Mouse (Mus musculus): ENCODE measurements around the gene Tmem87a. TPM values are rescaled to one million over a fixed set of nuclear protein-coding genes. Genes with fewer than 3 reads are reported as not detected.

The Tmem87a gene
- polyA plus RNA-seq (2015; fragmentation: Nextera tagmentation; extraction: Ambion mirVana) = 10.8 and 12.2 TPM in 2 replicates

DNA sequence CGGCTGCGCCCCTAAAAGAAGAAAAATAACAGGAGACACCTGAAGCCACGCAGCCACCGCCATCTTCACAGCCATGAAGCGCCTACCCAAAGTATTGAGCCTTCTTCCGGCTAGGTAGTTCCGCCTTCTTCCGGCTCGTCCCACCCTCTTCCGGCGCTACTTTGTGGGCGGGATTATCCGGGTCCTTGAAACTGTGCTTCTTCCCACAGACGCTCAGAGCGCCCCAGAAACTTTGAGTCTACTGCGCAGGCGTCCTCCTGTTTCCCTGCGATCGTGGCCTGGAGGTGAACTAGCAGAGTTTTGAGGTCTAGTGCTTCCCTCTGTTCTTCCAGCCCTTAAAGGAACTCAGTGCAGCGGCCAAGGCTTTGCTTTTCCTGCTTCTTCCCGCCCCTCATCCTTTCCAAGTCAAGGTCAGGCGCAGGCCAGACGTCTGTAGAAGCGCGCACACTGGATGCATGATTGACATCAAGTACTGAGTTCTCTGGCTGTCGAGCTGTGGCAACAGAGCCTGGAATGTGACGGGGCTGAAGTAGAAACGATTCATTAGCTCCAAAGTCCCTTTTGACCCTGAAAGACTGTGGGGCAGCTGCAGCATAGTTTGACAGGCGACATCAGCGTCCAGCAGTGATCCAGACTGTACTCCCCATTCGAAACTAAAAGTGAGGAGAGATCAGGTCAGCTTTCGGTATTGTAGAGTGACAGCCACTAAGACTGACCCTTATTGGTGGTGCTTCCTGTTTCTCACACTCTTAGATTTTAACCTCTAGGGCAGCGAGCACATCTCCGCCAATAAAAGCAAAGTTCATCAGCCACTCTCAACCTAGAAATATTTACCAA lies at the start of gene Tmem87a:
TSS of gene Tmem87a (minus strand) at position 128 of the 837 bp plus-strand sequence.
- H3K36me3 ChIP-seq = no peaks in the 10 kb centered on the region
- peaks cover 10% of the 10 kb centered on the region; the same call in 1 of the 2 replicates for H3K4me1 ChIP-seq
- peak within 1 kb of the TSS; percentile 90 for H3K4me3 ChIP-seq (replicated peaks)
- ATAC-seq (ENCODE audit: insufficient number of reproducible peaks, low FRiP score, low TSS enrichment, low read depth) = peak; percentile 99
- peak within 1 kb of the TSS; percentile 97 for H3K27ac ChIP-seq (replicated peaks)
- H3K4me2 ChIP-seq (replicated peaks) = peak within 1 kb of the TSS; percentile 72
- 1% methylated on average over 34 of the region's 34 CpGs for WGBS
- no peaks in the 10 kb centered on the region for H3K27me3 ChIP-seq
- peak within 1 kb of the TSS; percentile 69 for H3K9ac ChIP-seq
- H3K9me3 ChIP-seq (replicated peaks) = no peaks in the 10 kb centered on the region

DNA sequence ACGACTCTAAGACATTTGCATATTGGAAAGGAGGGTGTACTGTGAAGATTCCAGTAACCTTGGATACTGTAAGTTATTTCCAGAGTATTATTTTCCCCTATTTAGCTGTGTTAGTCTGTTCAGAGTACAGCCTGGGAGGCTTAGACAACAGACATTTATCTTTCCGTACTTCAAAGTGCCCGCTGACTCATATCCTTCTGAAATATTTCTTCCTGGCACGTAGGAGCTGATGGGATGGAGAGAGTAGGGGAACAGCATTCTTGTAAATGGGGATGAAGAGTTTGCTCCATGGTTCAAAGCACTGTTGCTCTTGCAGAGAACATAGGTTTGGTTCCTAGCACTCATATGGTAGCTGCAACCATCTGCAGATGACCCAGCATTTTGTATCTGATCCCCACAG lies 48.7 kb upstream of the Tmem87a start:
- ATAC-seq (ENCODE audit: insufficient number of reproducible peaks, low FRiP score, low TSS enrichment, low read depth) = no peak
- Histone ChIP-seq H3K4me1 (no peaks in the 10 kb centered on the region), H3K4me3 (replicated peaks) (no peak overlapping the region), H3K9ac (no peak overlapping the region), H3K27ac (replicated peaks) (no peak overlapping the region), H3K36me3 (no peaks in the 10 kb centered on the region), H3K9me3 (replicated peaks) (no peaks in the 10 kb centered on the region), H3K4me2 (replicated peaks) (no peak overlapping the region), H3K27me3 (no peaks in the 10 kb centered on the region)
- WGBS = 83% methylated on average over 4 of the region's 4 CpGs

DNA sequence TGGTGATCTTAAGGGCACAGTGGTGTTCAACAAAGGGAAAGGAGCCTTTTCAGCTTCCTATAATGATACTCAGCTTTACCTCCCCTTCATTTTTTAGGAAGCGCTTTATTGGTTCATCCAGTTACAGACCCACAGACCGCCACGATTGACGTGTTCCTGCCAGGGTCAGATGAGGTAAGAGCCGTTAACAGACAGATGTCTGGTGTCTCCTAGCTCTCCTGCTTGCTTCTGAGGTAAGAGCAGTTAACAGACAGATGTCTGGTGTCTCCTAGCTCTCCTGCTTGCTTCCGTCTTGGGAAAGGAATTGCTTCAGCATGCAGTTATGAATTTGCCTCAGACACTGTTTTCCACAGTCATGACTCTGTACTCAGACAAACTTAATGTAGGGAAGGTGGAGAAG lies 46.8 kb upstream of the Tmem87a start:
- no peak overlapping the region for H3K4me3 ChIP-seq (replicated peaks)
- 59% methylated on average over 6 of the region's 6 CpGs for WGBS
- no peak for ATAC-seq (ENCODE audit: insufficient number of reproducible peaks, low FRiP score, low TSS enrichment, low read depth)
- H3K27me3 ChIP-seq = no peaks in the 10 kb centered on the region
- no peak overlapping the region for H3K9ac ChIP-seq
- no peaks in the 10 kb centered on the region for H3K9me3 ChIP-seq (replicated peaks)
- H3K27ac ChIP-seq (replicated peaks) = no peak overlapping the region
- H3K4me1 ChIP-seq = no peaks in the 10 kb centered on the region
- no peaks in the 10 kb centered on the region for H3K36me3 ChIP-seq
- no peak overlapping the region for H3K4me2 ChIP-seq (replicated peaks)

DNA sequence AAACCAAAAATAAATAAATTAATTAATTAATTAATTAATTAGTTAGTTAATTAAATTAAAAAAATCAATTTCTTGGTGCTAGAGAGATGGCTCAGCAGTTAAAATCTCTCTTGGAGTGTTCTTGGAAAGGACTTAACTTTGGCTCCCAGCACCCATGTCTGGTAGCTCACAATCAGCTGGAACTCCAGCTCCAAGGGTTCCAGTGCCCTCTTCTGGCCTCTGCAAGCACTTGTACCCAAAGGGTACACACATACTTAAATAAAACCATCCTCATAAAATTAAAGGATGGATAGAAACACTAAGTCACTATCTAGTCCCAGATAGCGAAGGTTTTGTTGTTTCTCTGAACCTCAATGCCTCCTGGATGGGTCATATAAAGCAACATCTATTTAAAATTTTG lies 43.4 kb upstream of the Tmem87a start:
- no peak overlapping the region for H3K27ac ChIP-seq (replicated peaks)
- no peaks in the 10 kb centered on the region for H3K9me3 ChIP-seq (replicated peaks)
- no peaks in the 10 kb centered on the region for H3K36me3 ChIP-seq

DNA sequence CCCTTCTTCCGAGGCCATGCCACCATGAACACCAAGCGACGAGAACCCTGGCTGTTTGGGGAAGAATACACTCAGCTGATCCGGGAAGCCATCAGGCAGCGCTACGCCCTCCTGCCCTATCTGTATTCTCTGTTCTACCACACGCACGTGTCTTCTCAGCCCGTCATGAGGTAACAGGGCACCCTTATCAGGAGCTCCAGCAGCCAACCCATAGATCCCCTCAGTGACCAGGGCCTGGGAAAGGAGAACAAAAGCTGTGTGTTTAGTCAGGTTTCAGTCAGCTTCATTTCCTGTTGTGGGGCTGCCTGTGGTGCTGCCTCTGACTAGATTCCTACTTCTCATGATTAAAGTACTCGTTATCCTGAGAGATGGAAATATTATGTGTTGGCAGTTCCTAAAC lies 42.5 kb upstream of the Tmem87a start:
- no peaks in the 10 kb centered on the region for H3K9me3 ChIP-seq (replicated peaks)

More for the DNA sequence above, 43.4 kb upstream of the Tmem87a start:
- Histone ChIP-seq H3K4me3 (replicated peaks) (no peak overlapping the region), H3K4me2 (replicated peaks) (no peak overlapping the region), H3K4me1 (no peaks in the 10 kb centered on the region), H3K9ac (no peak overlapping the region), H3K27me3 (no peaks in the 10 kb centered on the region)
- ATAC-seq (ENCODE audit: insufficient number of reproducible peaks, low FRiP score, low TSS enrichment, low read depth) = no peak
- 89% methylated on average over 1 of the region's 1 CpGs for WGBS

DNA sequence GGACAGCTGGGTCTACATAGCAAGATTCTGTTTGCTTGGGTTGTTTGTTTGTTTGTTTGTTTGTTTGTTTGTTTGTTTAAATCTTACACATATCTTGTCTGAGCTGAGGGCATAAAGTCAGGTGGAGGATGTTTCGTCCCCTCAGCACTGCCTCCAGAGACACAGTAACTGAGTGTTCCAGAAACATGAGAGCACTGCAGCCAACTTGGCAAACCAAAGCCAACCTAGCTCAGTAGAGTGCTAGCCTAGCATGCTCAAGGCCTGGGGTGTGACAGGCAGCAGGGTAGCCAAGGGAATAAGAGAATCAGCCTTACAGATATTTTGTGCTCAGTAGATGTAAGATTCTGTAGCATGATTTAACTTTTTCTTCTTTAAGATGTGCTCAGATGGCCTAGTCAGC lies 40.6 kb upstream of the Tmem87a start:
- WGBS = 87% methylated on average over 1 of the region's 1 CpGs
- Histone ChIP-seq H3K27ac (replicated peaks) (no peak overlapping the region), H3K9ac (no peak overlapping the region), H3K27me3 (no peaks in the 10 kb centered on the region), H3K4me1 (no peaks in the 10 kb centered on the region), H3K9me3 (replicated peaks) (no peaks in the 10 kb centered on the region), H3K4me2 (replicated peaks) (no peak overlapping the region), H3K36me3 (no peaks in the 10 kb centered on the region), H3K4me3 (replicated peaks) (no peak overlapping the region)
- ATAC-seq (ENCODE audit: insufficient number of reproducible peaks, low FRiP score, low TSS enrichment, low read depth) = no peak

More for the DNA sequence above, 42.5 kb upstream of the Tmem87a start:
- no peak overlapping the region for H3K27ac ChIP-seq (replicated peaks)
- ATAC-seq (ENCODE audit: insufficient number of reproducible peaks, low FRiP score, low TSS enrichment, low read depth) = no peak
- H3K4me3 ChIP-seq (replicated peaks) = no peak overlapping the region
- no peak overlapping the region for H3K4me2 ChIP-seq (replicated peaks)
- H3K27me3 ChIP-seq = no peaks in the 10 kb centered on the region
- no peaks in the 10 kb centered on the region for H3K4me1 ChIP-seq
- no peak overlapping the region for H3K9ac ChIP-seq
- no peaks in the 10 kb centered on the region for H3K36me3 ChIP-seq
- 76% methylated on average over 10 of the region's 10 CpGs for WGBS

DNA sequence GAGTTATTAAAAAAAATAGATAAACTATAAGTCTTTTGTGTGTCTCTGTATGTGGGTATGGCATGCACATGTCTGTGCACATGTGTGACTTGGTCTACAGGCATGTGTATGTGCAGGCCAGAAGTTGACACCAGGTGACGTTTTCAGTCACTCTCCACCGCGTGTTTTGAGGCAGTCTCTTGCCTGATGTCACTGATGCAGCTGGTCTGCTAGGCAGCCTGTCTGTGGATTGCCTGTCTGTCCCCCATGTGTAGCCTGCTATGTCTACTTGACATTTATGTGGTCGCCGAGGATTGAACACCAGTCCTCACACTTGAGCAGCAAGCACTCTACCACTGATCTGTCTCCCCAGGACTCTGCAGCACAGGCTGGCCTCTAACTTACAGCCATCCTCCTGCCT lies 20.5 kb upstream of the Tmem87a start:
- Histone ChIP-seq H3K36me3 (no peaks in the 10 kb centered on the region), H3K4me1 (no peaks in the 10 kb centered on the region), H3K9me3 (replicated peaks) (no peaks in the 10 kb centered on the region), H3K9ac (no peak overlapping the region), H3K4me2 (replicated peaks) (no peak overlapping the region), H3K27ac (replicated peaks) (no peak overlapping the region), H3K27me3 (no peaks in the 10 kb centered on the region), H3K4me3 (replicated peaks) (no peak overlapping the region)
- ATAC-seq (ENCODE audit: insufficient number of reproducible peaks, low FRiP score, low TSS enrichment, low read depth) = no peak
- 82% methylated on average over 5 of the region's 5 CpGs for WGBS

DNA sequence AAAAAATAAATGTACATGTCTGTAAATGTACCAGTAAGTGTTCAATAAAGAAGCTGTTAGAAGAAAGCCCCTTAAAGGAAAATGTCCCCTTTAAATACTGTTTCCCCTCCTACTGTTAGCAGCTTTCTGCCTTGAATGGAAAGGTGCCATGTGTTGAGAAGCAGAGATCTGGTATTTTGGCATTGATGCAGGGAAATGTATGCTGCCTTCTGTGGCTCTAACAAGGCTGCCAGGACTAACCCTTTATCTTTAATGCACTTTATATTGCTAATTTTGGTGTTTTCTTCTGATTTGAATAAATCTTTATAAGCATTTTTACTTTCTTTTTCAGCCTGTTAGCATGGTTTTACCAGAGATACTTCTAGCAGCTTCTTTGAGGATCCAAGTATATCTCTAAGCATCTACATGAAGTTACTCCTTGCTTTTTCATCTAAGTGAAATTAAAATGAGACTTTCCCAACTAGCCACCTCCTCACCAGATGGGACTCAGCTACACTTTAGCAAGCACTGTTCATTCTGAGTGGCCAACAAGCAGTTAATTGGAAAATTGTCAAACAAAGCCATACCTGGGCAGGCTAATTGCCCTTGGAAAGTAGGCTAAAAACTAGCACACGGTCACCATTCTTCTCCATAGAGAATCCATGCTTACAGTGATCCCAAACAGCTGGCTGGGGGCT lies 11.0 kb upstream of the Tmem87a start:
- no peak overlapping the region for H3K4me2 ChIP-seq (replicated peaks)
- no peak overlapping the region for H3K27ac ChIP-seq (replicated peaks)
- H3K9me3 ChIP-seq (replicated peaks) = no peaks in the 10 kb centered on the region
- WGBS = 54% methylated on average over 1 of the region's 1 CpGs
- H3K27me3 ChIP-seq = no peaks in the 10 kb centered on the region
- H3K9ac ChIP-seq = no peak overlapping the region
- 0 out of 2 replicates have a peak, but pooled peaks cover 7% of the 10 kb centered on the region for H3K36me3 ChIP-seq
- no peak for ATAC-seq (ENCODE audit: insufficient number of reproducible peaks, low FRiP score, low TSS enrichment, low read depth)
- no peak overlapping the region for H3K4me3 ChIP-seq (replicated peaks)
- H3K4me1 ChIP-seq = no peaks in the 10 kb centered on the region

DNA sequence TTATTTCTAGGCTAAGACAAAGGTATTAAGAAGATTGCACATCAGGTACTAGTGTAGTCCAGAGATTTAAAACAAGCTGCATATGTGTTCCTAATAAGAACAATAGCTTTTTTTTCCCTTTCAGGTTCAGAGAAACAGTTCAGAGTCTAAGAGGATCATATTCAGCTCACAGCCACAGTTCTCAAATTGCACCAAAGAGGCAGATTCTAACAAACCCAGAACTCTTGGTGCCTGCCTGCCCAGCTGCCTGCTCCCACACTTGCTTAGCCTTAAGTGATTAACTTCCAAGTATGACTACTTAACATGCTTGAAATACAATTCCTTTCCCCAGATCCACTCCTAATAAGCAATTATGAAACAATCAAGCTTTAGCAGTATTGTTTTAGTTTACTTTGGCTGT lies 10.2 kb upstream of the Tmem87a start:
- H3K27ac ChIP-seq (replicated peaks) = no peak overlapping the region
- no peaks in the 10 kb centered on the region for H3K9me3 ChIP-seq (replicated peaks)
- H3K4me2 ChIP-seq (replicated peaks) = no peak overlapping the region
- H3K4me3 ChIP-seq (replicated peaks) = no peak overlapping the region
- H3K27me3 ChIP-seq = no peaks in the 10 kb centered on the region
- H3K36me3 ChIP-seq = 0 out of 2 replicates have a peak, but pooled peaks cover 7% of the 10 kb centered on the region
- no peak for ATAC-seq (ENCODE audit: insufficient number of reproducible peaks, low FRiP score, low TSS enrichment, low read depth)
- H3K4me1 ChIP-seq = no peaks in the 10 kb centered on the region
- H3K9ac ChIP-seq = no peak overlapping the region

DNA sequence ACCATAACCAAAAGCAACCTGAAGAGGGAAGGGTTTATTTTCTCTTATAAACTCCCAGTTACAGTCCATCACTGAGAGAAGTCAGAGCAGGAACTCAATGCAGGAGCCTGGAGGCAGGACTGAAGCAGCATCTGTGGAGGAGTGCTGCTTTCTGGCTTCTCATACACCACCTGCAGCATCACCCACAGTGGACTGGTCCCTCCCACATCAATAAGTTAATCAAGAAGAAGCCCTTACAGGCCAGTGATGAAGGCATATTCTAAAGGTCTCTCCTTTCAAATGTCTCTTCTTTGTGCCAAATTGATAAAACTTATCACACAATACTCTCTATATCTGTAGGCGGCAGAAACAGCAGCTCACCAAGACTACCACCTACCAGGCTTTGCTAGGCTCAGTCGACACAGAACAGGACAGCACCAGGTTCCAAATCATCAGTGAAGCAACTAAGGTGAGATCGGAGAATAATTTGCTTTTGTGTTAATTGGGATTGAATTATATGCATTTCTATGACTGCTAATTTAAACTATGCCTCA lies 7.2 kb upstream of the Tmem87a start:
- ATAC-seq (ENCODE audit: insufficient number of reproducible peaks, low FRiP score, low TSS enrichment, low read depth) = no peak
- 0 out of 2 replicates have a peak, but pooled peaks cover 7% of the 10 kb centered on the region for H3K36me3 ChIP-seq
- no peaks in the 10 kb centered on the region for H3K9me3 ChIP-seq (replicated peaks)
- H3K27ac ChIP-seq (replicated peaks) = no peak overlapping the region
- no peaks in the 10 kb centered on the region for H3K4me1 ChIP-seq
- no peak overlapping the region for H3K9ac ChIP-seq
- no peak overlapping the region for H3K4me2 ChIP-seq (replicated peaks)
- WGBS = 89% methylated on average over 3 of the region's 3 CpGs
- H3K27me3 ChIP-seq = no peaks in the 10 kb centered on the region
- no peak overlapping the region for H3K4me3 ChIP-seq (replicated peaks)
